ENCODE assay signal across 29 mouse cellular contexts in the genomic region with DNA sequence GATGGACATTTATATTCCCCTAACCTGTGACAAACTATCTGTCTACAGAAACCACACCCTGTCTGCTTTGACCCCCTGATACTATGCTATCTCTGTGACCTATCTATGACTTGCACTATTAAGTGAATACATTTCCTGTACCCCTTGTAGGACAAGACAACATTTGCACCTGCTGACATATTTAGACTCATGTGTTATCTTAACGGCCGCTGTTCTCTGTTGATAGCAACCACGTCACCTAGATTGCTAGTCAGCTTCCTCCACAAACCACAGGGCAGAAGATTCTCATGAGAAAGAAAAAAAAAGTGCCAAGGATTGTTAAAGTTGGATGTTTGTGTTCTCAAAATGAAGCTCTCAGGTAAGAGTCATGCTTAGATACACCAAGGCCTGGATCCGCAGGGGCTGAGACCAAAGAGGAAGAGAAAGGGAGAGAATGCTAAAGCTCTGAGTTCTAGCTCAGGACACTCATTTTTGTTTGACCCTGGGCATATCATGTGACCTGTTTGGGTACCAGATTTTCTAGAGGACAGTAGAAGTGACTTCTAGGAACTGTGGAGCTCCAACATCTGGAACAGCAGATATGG. TPM values are rescaled to one million over a fixed set of nuclear protein-coding genes. Genes with fewer than 3 reads are reported as not detected.
DNase-seq lines count a peak whose midpoint lies in the region; ATAC-seq and TF ChIP-seq lines count a peak whose summit lies in the region.
"Had no signal": no experiment of that assay in that cellular context is flagged by ENCODE, and none has a peak within 500 bp of the region (broad histone marks: within the 10 kb centered on the region; RNA-seq: fewer than 3 reads in every experiment).

No protein-coding gene starts in this region.

- H3K9ac ChIP-seq in heart, adult 2 months (ENCODE audit: low read depth, low read length): no peak overlapping the region
- H3K9ac ChIP-seq in midbrain, embryonic 16.5 days (ENCODE audit: low read depth, low read length): no peak overlapping the region
- H3K9ac ChIP-seq in hindbrain, embryonic 16.5 days (ENCODE audit: low read depth, low read length): no peak overlapping the region
- H3K9ac ChIP-seq: embryonic facial prominence, embryonic 12.5 days; neural tube, embryonic 12.5 days had no signal

- no peaks in the 10 kb centered on the region for H3K9me3 ChIP-seq in midbrain, embryonic 16.5 days (replicated peaks; ENCODE audit: control insufficient read depth, low read length, poor library complexity, severe bottlenecking)
- no peaks in the 10 kb centered on the region for H3K9me3 ChIP-seq in hindbrain, embryonic 16.5 days (ENCODE audit: control insufficient read depth, low read length)
- H3K9me3 ChIP-seq: embryonic facial prominence, embryonic 12.5 days; heart, embryonic 10.5 days; limb, embryonic 10.5 days; midbrain, embryonic 10.5 days; neural tube, embryonic 12.5 days had no signal

- H3K27ac ChIP-seq in heart, adult 2 months: no peak overlapping the region
- H3K27ac ChIP-seq in midbrain, embryonic 16.5 days (ENCODE audit: low read length): no peak overlapping the region
- no peak overlapping the region for H3K27ac ChIP-seq in hindbrain, embryonic 16.5 days (ENCODE audit: low read depth, low read length)
- H3K27ac ChIP-seq: embryonic facial prominence, embryonic 12.5 days; heart, embryonic 10.5 days; left cerebral cortex, adult 2 months; limb, embryonic 10.5 days; midbrain, embryonic 10.5 days; neural tube, embryonic 12.5 days had no signal

- no peak overlapping the region for H3K4me3 ChIP-seq in heart, adult 2 months
- H3K4me3 ChIP-seq in midbrain, embryonic 16.5 days (ENCODE audit: low read depth, low read length): no peak overlapping the region
- H3K4me3 ChIP-seq in hindbrain, embryonic 16.5 days (ENCODE audit: low read length): no peak overlapping the region
- H3K4me3 ChIP-seq: embryonic facial prominence, embryonic 12.5 days; erythroblast, embryonic 14.5 days; heart, embryonic 10.5 days; left cerebral cortex, adult 2 months; limb, embryonic 10.5 days; midbrain, embryonic 10.5 days; neural tube, embryonic 12.5 days had no signal

- ATAC-seq in megakaryocyte progenitor cell, adult 5-6 weeks (replicated peaks; ENCODE audit: poor library complexity): peak; percentile 56
- no peak for ATAC-seq in midbrain, embryonic 16.5 days
- ATAC-seq in hindbrain, embryonic 16.5 days: no peak

- H3K36me3 ChIP-seq in heart, adult 2 months (ENCODE audit: control insufficient read depth, insufficient read depth, low read length): no peaks in the 10 kb centered on the region
- H3K36me3 ChIP-seq in midbrain, embryonic 16.5 days (ENCODE audit: control insufficient read depth, insufficient read depth, low read length): no peaks in the 10 kb centered on the region
- no peaks in the 10 kb centered on the region for H3K36me3 ChIP-seq in hindbrain, embryonic 16.5 days (ENCODE audit: control insufficient read depth, insufficient read depth, low read length)
- H3K36me3 ChIP-seq: embryonic facial prominence, embryonic 12.5 days; heart, embryonic 10.5 days; limb, embryonic 10.5 days; midbrain, embryonic 10.5 days; neural tube, embryonic 12.5 days had no signal

- TF ChIP-seq POLR2A in heart, adult 2 months (IDR thresholded peaks at IDR 0.05; ENCODE audit: insufficient read depth, low read depth, low read length): no peak

- DNase-seq in heart, adult 11 months: peak; percentile 58
- no peak for DNase-seq in heart, adult 2 months
- DNase-seq in CD4-positive helper T cell, adult 2 months (ENCODE audit: low read depth, low spot score): peak; percentile 73
- DNase-seq in MEL-GATA-1-ER (ENCODE audit: extremely low read depth, low read depth): peak; percentile 36
- DNase-seq in cerebellum, adult 11-12 months: no peak
- DNase-seq: cerebellum, adult 9-11 months; gastrocnemius, postnatal 25 days; heart, postnatal 10 days; kidney, adult 9 months; kidney, postnatal 4 days; layer of hippocampus, adult 9-11 months; lung, adult 18-20 months; lung, postnatal 14 days had no signal

- TF ChIP-seq EP300 in heart, adult 2 months (IDR thresholded peaks at IDR 0.05; ENCODE audit: insufficient read depth, low read depth, low read length): no peak

- intact Hi-C loops in heart, adult 2 months (cut with DNase I): no loop called here

- H3K79me2 ChIP-seq in heart, adult 2 months (replicated peaks; ENCODE audit: control insufficient read depth, insufficient read depth, low read length): no peaks in the 10 kb centered on the region

- no peak overlapping the region for H3K4me2 ChIP-seq in midbrain, embryonic 16.5 days (ENCODE audit: low read length)
- H3K4me2 ChIP-seq in hindbrain, embryonic 16.5 days (ENCODE audit: low read length): no peak overlapping the region
- H3K4me2 ChIP-seq: embryonic facial prominence, embryonic 12.5 days; liver, embryonic 11.5 days; neural tube, embryonic 12.5 days had no signal

- TF ChIP-seq CTCF in heart, adult 2 months (IDR thresholded peaks at IDR 0.05): no peak

- no peaks in the 10 kb centered on the region for H3K27me3 ChIP-seq in heart, adult 2 months (ENCODE audit: control insufficient read depth, insufficient read depth, low read length)
- H3K27me3 ChIP-seq in midbrain, embryonic 16.5 days (ENCODE audit: control insufficient read depth, insufficient read depth, low read depth, low read length): 0 out of 2 replicates have a peak, but pooled peaks cover 2% of the 10 kb centered on the region
- no peaks in the 10 kb centered on the region for H3K27me3 ChIP-seq in hindbrain, embryonic 16.5 days (replicated peaks; ENCODE audit: control insufficient read depth, insufficient read depth, low read length)
- H3K27me3 ChIP-seq: embryonic facial prominence, embryonic 12.5 days; neural tube, embryonic 12.5 days had no signal

- no peaks in the 10 kb centered on the region for H3K4me1 ChIP-seq in heart, adult 2 months (ENCODE audit: control insufficient read depth, insufficient read depth, low read length)
- H3K4me1 ChIP-seq in midbrain, embryonic 16.5 days (ENCODE audit: control insufficient read depth, insufficient read depth, low read length): peaks cover 2% of the 10 kb centered on the region; the same call in 1 of the 2 replicates
- no peaks in the 10 kb centered on the region; the same call in 1 of the 2 replicates for H3K4me1 ChIP-seq in hindbrain, embryonic 16.5 days (ENCODE audit: control insufficient read depth, insufficient read depth, low read depth, low read length)
- H3K4me1 ChIP-seq: embryonic facial prominence, embryonic 12.5 days; heart, embryonic 10.5 days; limb, embryonic 10.5 days had no signal

- WGBS in heart, adult 2 months: 62% methylated on average over 4 of the region's 4 CpGs
- 87% methylated on average over 4 of the region's 4 CpGs for WGBS in midbrain, embryonic 16.5 days
- WGBS in hindbrain, embryonic 16.5 days: 89% methylated on average over 4 of the region's 4 CpGs

RNA-seq across cellular contexts. Expression of gene Tmem247, which starts 36.6 kb away (rescaled TPM):
- not detected for total RNA-seq in heart, adult 2 months (2021)
- polyA plus RNA-seq in heart, adult 2 months (2012; rRNA removed): 0.26 TPM in 1 of 2 replicates, not detected in the other
- total RNA-seq in megakaryocyte progenitor cell, adult 5-6 weeks (2015): not detected in 2 replicates
- not detected in 2 replicates for total RNA-seq in megakaryocyte progenitor cell, adult 5-6 weeks (2017)
- not detected in 2 replicates for polyA plus RNA-seq in midbrain, embryonic 16.5 days (2015; fragmentation: Nextera tagmentation; extraction: Ambion mirVana)
- polyA plus RNA-seq in hindbrain, embryonic 16.5 days (2015; fragmentation: Nextera tagmentation; extraction: Ambion mirVana): not detected in 2 replicates
- total RNA-seq: adrenal gland, postnatal 4 days; ES-E14; gastrocnemius, postnatal 25 days; heart, postnatal 10 days; left cerebral cortex, adult 2 months had no signal
- polyA plus RNA-seq: C2C12; embryonic facial prominence, embryonic 12.5 days; erythroblast, embryonic 14.5 days; heart, embryonic 10.5 days; hindbrain, embryonic 11.5 days; intestine, embryonic 14.5 days; limb, embryonic 10.5 days; liver, embryonic 11.5 days; midbrain, embryonic 10.5 days; neural tube, embryonic 12.5 days had no signal

Comparison
In these comparisons a context has a peak if more than half of its experiments do, and no peak if none do; other contexts are left out.
1. DNase-seq: peak in heart, adult 11 months (single experiment), CD4-positive helper T cell, adult 2 months (single experiment) and MEL-GATA-1-ER (single experiment); none in heart, adult 2 months (0 of 2) and cerebellum, adult 11-12 months (single experiment).